Comparison of ENCODE assay signal across 16 mouse cellular contexts in genomic region chr16:5155014-5155413, GRCm38 (mm10). TPM values are rescaled to one million over a fixed set of nuclear protein-coding genes. Genes with fewer than 3 reads are reported as not detected.
"Had no signal": no experiment of that assay in that cellular context is flagged by ENCODE, and none has a peak within 500 bp of the region (broad histone marks: within the 10 kb centered on the region; RNA-seq: fewer than 3 reads in every experiment).

No protein-coding gene starts in this region.

- H3K4me3 ChIP-seq: neural tube, embryonic 15.5 days; stomach, embryonic 15.5 days had no signal

- H3K4me1 ChIP-seq: stomach, embryonic 15.5 days had no signal

- H3K27me3 ChIP-seq: stomach, embryonic 15.5 days had no signal

- H3K9me3 ChIP-seq: neural tube, embryonic 15.5 days; stomach, embryonic 15.5 days had no signal

- H3K4me2 ChIP-seq: neural tube, embryonic 15.5 days; stomach, embryonic 15.5 days had no signal

- H3K27ac ChIP-seq: neural tube, embryonic 15.5 days; stomach, embryonic 15.5 days; stomach, postnatal 0 days had no signal

- H3K9ac ChIP-seq: neural tube, embryonic 15.5 days; stomach, embryonic 15.5 days had no signal

- DNase-seq: retina, postnatal 1 day; right cerebral cortex, adult 18-20 months; right cerebral cortex, postnatal 14 days; right cerebral cortex, postnatal 25 days; right cerebral cortex, postnatal 4 days; spleen, adult 18-20 months; thymus, adult 18-20 months; thymus, adult 2 months; thymus, postnatal 14 days; thymus, postnatal 25 days; thymus, postnatal 36 days; thymus, postnatal 4 days had no signal

- H3K36me3 ChIP-seq: neural tube, embryonic 15.5 days; stomach, embryonic 15.5 days had no signal

RNA-seq across cellular contexts. Expression of gene Sec14l5, which starts 8.1 kb away (rescaled TPM):
- polyA plus RNA-seq: small intestine, adult 2 months had no signal
